Mouse (Mus musculus) thymus, postnatal 0 days (tissue): ENCODE measurements around the gene D430041D05Rik. TPM values are rescaled to one million over a fixed set of nuclear protein-coding genes. Genes with fewer than 3 reads are reported as not detected.

Experiments used
- DNase-seq: peaks from one replicate; pipeline ENCODE4 v3.0.0-alpha.2; 2015; ENCODE audit warnings: low spot score
- polyA plus RNA-seq: library from polyadenylated mRNA; unstranded; fragments of >200 nt; fragmentation: Nextera tagmentation; extraction: Ambion mirVana; gene quantifications from 2 replicates; pipeline ENCODE4 v1.2.1, GENCODE M21; 2015

Gene D430041D05Rik
- polyA plus RNA-seq = 0.95 and 1.1 TPM in 2 replicates

DNA sequence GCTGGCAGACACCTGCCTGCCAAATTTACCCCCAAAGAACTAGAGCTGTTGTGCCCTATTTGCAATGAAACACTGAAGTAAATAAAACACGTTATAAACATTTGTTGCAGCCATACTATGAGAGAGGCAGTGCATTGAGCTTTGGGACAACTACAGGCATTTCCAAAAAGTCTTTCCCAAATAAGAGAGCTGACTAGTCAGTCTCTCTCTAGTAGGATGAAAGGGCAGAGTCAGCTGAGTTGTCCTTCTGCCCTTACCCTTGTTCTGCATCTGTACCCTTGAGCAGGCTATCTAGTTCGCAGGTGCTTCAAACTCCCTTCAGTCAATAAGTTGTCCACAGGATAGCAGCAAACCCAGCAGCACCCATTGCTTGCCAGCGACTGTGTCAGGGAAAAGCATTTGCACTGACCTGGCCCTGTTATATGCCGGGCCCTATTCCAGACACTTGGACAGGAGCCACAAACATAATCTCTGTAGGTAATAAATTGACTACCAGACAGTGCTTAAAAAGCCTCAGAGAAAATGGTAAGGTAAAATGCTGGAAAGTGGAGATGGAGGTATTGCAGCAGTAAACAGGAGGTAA is at the start of gene D430041D05Rik:
D430041D05Rik (minus strand) TSS at position 51 of the 583 bp plus-strand sequence.
- DNase-seq = no peak

DNA sequence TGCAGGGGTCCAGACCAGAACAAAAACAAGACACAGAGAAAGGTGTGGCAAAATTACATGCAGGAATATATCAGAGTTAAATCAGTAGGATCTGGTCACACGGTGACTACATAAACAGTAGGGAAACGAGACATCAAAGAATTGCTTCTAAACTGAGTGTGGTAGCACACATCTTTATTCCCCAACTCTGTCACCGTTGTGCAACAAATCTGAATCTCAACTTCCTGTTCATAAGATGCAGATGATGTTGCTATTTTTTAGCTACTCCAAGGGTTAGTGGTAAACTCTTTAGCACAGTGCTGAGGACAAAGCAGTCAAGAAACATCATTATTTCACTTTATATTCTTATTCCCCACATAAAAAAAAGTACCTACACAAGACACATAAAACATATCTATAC is 49.2 kb upstream of the D430041D05Rik start:
- no peak for DNase-seq

GRCm38 (mm10) chr2:104458569-104459332 is 47.9 kb upstream of the D430041D05Rik start:
- DNase-seq = peak; percentile 52

DNA sequence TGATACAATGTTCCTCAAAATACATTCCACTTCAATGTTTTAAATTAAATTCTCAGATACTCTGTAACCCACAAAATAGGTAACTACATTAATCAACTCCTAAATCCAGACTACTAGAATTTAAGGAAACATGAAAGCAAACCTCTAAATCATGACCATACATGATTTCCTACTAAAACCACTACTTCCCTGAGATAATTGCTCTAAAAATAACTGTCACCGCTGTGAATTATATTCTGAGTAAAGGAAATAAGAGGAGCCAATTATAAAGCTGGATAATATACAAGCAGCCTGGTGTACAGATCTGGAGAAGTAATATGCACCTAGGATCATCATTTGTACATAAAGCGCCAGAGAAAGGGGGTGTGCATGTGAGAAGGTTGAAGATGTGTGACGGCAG is 46.3 kb upstream of the D430041D05Rik start:
- DNase-seq = no peak

- DNase-seq = no peak
Observed at GRCm38 (mm10) chr2:104450685-104451084, 39.9 kb upstream of the D430041D05Rik start.

DNA sequence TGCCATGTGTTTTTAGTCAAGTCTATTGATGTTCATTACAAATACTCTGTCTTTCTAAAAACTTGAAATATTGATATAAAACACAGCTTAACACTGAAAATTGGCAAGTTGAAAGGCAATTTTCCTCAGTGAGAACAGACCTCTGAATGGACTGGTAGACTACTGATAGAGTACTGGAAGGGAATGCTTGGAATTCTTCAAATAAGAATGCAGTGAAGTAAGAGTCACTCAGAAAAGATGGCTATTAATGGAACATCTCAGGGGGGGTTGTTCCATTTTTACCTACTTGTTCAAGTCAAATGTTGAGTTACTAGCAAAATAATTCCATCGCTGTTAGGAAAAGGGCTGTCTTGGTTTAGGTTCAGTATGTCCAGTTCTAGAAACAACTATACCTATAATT is 38.4 kb upstream of the D430041D05Rik start:
- DNase-seq = no peak

GRCm38 (mm10) chr2:104448201-104448600 is 37.4 kb upstream of the D430041D05Rik start:
- no peak for DNase-seq

DNA sequence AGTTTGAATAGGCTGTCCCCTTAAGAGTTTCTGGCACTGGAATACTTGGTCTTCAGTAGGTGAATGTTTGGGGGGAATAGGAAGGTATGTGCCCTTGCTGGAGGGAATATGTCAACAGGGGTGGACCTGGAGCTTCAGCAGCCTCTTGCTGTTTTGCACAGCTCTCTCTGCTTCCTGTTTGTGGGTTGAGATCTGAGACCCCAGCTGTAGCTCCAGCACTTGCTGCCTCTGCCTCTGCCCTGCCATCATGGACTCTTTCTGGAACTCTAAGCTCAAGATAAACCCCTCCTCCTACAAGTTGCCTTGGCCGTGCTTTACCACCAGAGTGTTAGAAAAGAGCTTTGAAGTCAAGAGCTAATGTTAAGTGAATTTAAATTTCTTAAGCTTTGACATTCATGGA is 35.2 kb upstream of the D430041D05Rik start:
- peak; percentile 57 for DNase-seq

DNA sequence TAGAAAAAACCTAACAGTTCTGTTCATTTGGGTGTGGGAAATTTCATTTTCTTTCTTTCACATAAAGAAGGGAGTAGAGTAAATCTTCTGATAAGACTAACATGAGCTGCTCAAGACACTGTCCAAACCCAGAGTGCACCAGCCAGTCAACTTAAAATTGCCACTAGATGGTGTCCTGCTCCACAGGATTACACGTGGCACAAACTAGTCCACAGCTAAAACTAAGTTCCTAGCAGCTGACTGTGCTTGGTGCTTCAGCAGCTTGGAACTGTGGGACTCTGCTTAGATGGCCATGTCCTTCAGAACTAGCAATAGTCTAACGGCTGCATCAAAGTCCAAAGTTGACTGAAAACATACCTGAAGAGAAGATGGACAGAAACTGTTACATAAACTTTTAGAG is 34.0 kb upstream of the D430041D05Rik start:
- DNase-seq = peak; percentile 74

DNA sequence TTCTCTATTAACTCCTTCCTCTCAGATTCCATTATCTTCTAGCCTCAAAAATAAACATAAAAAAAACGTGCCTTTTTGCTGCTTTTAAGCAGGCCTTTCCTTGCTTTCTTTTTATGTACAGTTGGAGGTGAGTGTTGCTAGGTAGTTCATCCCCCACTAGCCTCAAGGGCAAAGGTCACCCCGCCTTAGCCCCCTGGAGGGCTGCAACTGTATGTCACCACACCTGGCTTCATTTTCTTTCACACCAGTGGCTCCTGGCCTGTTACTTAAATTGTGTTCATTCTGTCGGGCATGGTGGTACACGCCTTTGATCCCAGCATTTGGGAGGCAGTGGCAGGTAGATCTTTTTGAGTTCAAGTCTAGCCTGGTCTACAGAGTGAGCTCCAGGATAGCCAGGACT is 31.5 kb upstream of the D430041D05Rik start:
- DNase-seq = no peak

- no peak for DNase-seq
Observed at GRCm38 (mm10) chr2:104436226-104436625, 25.4 kb upstream of the D430041D05Rik start.

DNA sequence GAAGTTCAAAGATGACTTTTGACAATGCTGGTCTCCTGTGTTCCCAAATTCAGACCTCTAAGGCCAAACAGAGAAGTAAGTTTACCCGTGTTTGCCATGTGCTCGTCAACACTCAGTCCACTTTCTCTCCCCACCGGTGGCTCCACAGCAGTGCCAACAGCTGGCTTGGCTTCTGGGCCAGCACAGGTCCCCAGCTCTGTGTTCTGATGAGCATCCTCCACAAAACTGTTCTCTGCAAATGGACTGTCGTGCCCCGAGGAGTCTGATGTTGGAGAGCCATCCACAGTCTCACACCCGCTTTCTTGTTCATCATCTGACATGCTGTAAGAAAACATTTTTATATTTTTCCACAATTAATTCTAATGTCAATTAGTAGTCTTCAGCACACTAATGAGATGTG is 20.3 kb upstream of the D430041D05Rik start:
- no peak for DNase-seq

DNA sequence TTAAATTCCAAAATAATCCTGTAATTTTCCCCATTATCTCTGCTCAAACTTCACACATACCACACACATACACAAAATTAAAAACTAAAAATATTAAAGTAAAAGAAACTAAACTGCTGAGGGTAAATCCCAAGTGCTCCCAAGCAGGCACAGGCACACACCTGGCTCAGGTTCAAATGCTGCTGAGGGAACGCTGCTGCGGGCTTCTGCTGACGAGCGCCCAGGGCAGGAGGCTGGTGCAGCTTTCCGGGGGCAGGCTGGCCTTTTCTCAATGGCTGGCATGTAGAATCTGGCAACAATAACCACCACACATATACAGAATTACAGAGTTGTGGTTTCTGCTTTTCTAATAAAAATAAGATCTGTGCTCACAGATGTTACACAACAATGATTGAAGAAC is 19.8 kb upstream of the D430041D05Rik start:
- no peak for DNase-seq

DNA sequence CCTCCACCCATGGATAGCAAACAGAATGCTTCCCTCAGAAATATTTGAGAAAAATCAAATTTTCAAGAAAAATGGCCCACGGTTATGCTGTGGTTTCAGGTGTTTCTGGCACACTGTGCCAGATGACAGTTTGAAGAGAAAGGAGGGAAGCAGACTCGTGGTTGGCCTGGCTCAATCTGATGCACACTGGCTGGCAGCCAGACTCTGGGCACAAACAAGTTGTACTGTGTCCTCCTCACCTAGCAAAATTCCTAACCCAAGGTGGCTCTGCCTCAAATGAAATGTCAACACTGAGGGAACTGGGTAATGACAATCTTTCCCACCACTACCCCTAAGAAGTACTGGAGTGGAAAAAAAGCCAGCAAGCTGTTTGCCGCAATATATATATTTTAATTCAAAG is 15.3 kb upstream of the D430041D05Rik start:
- DNase-seq = no peak

GRCm38 (mm10) chr2:104422230-104422629 is 11.4 kb upstream of the D430041D05Rik start:
- peak; percentile 28 for DNase-seq

GRCm38 (mm10) chr2:104420805-104421204 is 10.0 kb upstream of the D430041D05Rik start:
- DNase-seq = no peak

- DNase-seq = no peak
Observed at GRCm38 (mm10) chr2:104419999-104420398, 9.2 kb upstream of the D430041D05Rik start.

DNA sequence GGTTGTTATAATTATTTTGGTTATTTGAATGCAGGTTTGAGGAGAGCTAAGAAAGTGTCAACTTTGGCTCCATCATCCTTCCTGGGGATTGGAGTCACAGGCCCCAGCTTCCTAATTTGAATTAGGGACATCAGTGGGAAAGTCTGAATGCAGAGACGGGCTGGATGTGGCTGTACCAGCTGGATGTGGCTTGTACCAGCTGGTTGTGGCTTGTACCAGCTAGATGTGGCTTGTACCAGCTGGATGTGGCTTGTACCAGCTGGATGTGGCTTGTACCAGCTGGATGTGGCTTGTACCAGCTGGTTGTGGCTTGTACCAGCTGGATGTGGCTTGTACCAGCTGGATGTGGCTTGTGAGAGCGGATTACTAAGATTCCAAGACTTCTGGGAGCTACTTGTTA is 8.6 kb upstream of the D430041D05Rik start:
- DNase-seq = no peak

DNA sequence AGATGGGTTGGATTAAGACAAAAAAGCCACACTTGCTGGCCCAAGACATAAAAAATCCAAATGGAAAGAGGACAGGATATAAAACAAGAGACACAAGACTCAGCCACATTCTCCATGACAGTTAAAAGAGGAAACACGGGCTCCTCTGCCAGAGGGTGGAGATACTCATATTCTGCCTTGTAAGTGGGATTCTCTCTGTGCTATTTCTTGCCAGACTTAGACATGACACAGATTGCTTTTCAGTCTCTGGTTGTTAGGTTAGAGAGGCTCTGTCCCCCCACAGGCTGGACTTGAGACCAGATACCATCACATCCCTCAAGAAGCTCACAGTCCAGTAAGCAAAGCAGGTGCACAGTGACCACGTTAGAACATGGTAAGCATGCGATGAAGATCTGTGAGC is 2.2 kb upstream of the D430041D05Rik start:
- no peak for DNase-seq

- no peak for DNase-seq
Observed at GRCm38 (mm10) chr2:104412496-104412895, 1.7 kb upstream of the D430041D05Rik start.

GRCm38 (mm10) chr2:104411806-104412205 is 993 bp upstream of the D430041D05Rik start:
- peak; percentile 36 for DNase-seq

DNA sequence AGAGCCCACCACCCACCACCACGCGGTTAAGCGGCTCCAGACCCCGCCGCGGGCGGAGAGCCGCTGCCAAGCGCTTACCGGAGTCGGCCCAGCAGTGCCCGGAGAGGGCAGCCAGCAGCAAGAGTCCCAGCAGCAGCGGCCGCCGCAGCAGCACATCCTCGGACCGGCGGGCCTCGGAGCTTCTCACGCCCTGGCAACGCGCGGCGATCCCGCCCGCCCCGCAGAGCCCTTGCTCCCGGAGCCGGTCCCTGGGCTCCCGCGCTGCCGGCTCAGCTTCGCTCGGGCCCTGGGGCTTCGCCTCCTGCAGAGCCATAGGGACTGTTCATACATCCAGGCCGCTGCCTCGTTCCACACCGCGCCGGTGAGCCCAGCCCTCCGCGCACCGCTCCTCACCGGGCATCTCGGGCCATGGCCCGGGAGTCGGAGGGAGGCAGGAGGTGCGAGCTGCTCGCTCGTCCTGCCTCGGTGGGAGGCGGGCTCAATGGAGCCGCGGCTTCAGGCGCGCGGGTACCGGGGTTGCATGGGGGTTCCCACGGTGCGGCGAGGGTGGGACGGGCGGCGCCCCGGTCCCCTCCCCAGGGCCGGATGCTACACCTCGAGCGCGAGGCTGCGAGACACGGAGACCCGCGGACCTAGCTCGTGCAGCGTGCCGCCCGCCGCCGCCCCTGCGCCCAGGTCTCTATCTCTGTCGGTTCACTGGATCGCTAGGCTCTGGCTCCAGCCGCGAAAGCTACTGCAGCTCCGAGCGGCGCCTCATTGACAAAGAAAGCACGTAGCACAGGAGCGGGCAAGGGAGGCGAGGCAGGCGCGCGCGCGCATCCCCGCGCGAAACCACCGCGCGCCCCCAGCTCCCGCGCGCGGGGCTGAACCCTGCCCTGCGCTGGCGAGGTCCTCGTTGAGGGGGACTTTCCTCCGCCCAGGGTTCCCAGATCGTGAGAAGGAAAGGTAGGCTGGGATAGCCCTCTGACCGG is 677 bp downstream of the D430041D05Rik start:
- DNase-seq = peak; percentile 40
